Mouse (Mus musculus): Measurements from ENCODE around the gene Tex101.

DNA sequence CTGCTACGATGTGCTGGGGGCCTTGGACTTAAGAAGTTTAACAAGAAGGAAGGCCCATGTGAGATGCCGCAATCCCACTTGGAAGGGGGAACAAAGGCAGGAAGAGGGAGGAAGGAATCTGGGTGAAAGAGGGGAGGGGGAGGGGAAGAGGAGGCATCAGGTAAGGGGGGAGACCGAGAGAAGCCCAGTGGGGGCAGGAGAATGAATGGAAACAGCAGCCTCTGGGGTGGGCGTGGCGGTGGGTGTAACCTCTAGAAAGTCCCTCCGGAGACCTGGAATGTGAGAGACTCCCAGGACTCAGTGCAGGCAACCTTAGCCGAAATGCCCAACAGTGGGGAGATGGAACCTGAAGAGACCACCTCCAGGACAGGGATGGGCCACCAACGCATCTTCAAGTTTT is 12.2 kb downstream of the Tex101 start:
- TF ChIP-seq CHD2 (IDR thresholded peaks at IDR 0.05; ENCODE audit: low read depth, low read length) (no peak), MAFK (IDR thresholded peaks at IDR 0.05; ENCODE audit: insufficient read depth, low read depth, low read length) (no peak), ZNF384 (IDR thresholded peaks at IDR 0.05; ENCODE audit: low read depth, low read length) (no peak), ZC3H11A (IDR thresholded peaks at IDR 0.05; ENCODE audit: borderline replicate concordance, low read depth, low read length) (no peak), HCFC1 (IDR thresholded peaks at IDR 0.05; ENCODE audit: borderline replicate concordance, insufficient read depth, low read length) (no peak)
